Mouse (Mus musculus): ENCODE data around the gene Calhm4. TPM values are rescaled to one million over a fixed set of nuclear protein-coding genes. Genes with fewer than 3 reads are reported as not detected.

Calhm4 gene
- not detected for polyA plus RNA-seq (2014; fragmentation: Illumina TruSeq; extraction: RNeasy Lipid Tissue Mini Kit (QIAGEN cat#74804); ENCODE audit: low read depth, low replicate concordance)

GRCm38 (mm10) chr10:34044210-34044609, at the start of gene Calhm4:
TSS of gene Calhm4 (minus strand) at chr10:34044310.

GRCm38 (mm10) chr10:34037401-34037800, 6.7 kb downstream of the Calhm4 start, which contains the start of gene Trappc3l:
TSS of gene Trappc3l (plus strand) at chr10:34037597.

GRCm38 (mm10) chr10:34019302-34020075, 24.6 kb downstream of the Calhm4 start, which contains the start of gene Rwdd1:
TSS of gene Rwdd1 (minus strand) at chr10:34019624.

Other genes with a start within 250 kb of the Calhm4 start
- not detected for gene Sult3a1, start 186.6 kb downstream of the Calhm4 start, polyA plus RNA-seq (2014; fragmentation: Illumina TruSeq; extraction: RNeasy Lipid Tissue Mini Kit (QIAGEN cat#74804); ENCODE audit: low read depth, low replicate concordance)
- 0.19 TPM for gene Rsph4a, start 139.2 kb downstream of the Calhm4 start, polyA plus RNA-seq (2014; fragmentation: Illumina TruSeq; extraction: RNeasy Lipid Tissue Mini Kit (QIAGEN cat#74804); ENCODE audit: low read depth, low replicate concordance)
- 77.4 TPM for gene Zup1, start 93.0 kb downstream of the Calhm4 start, polyA plus RNA-seq (2014; fragmentation: Illumina TruSeq; extraction: RNeasy Lipid Tissue Mini Kit (QIAGEN cat#74804); ENCODE audit: low read depth, low replicate concordance)
- 166 TPM for gene Rwdd1, start 24.7 kb downstream of the Calhm4 start, polyA plus RNA-seq (2014; fragmentation: Illumina TruSeq; extraction: RNeasy Lipid Tissue Mini Kit (QIAGEN cat#74804); ENCODE audit: low read depth, low replicate concordance)
- gene Trappc3l, start 6.7 kb downstream of the Calhm4 start, polyA plus RNA-seq (2014; fragmentation: Illumina TruSeq; extraction: RNeasy Lipid Tissue Mini Kit (QIAGEN cat#74804); ENCODE audit: low read depth, low replicate concordance), result not detected
- 4.0 TPM for gene Calhm5, start 52.2 kb upstream of the Calhm4 start, polyA plus RNA-seq (2014; fragmentation: Illumina TruSeq; extraction: RNeasy Lipid Tissue Mini Kit (QIAGEN cat#74804); ENCODE audit: low read depth, low replicate concordance)
- gene Calhm6, start 83.7 kb upstream of the Calhm4 start, polyA plus RNA-seq (2014; fragmentation: Illumina TruSeq; extraction: RNeasy Lipid Tissue Mini Kit (QIAGEN cat#74804); ENCODE audit: low read depth, low replicate concordance), result 1.5 TPM
- 9.9 TPM for gene Dse, start 163.4 kb upstream of the Calhm4 start, polyA plus RNA-seq (2014; fragmentation: Illumina TruSeq; extraction: RNeasy Lipid Tissue Mini Kit (QIAGEN cat#74804); ENCODE audit: low read depth, low replicate concordance)
- gene Tspyl1, start 237.9 kb upstream of the Calhm4 start, polyA plus RNA-seq (2014; fragmentation: Illumina TruSeq; extraction: RNeasy Lipid Tissue Mini Kit (QIAGEN cat#74804); ENCODE audit: low read depth, low replicate concordance), result 61.0 TPM

Data from sigmoid colon, adult 10 weeks (tissue).